Mouse (Mus musculus): ENCODE measurements around the gene Decr2.

GRCm38 (mm10) chr17:26111722-26112121 lies 21.6 kb upstream of the Decr2 start:
- no peak for TF ChIP-seq POLR2A (IDR thresholded peaks at IDR 0.05; ENCODE audit: low read depth, low read length)
- no peak for TF ChIP-seq CTCF (IDR thresholded peaks at IDR 0.05; ENCODE audit: borderline replicate concordance, insufficient read depth, low read length)

Measured in embryonic fibroblast, embryonic 13.5 days (primary cell).